10 mouse cellular contexts compared by ENCODE assay signal in genomic region chr2:179200495-179200894, GRCm38 (mm10).
A peak's percentile ranks its signal among the peaks of the same experiment; 100 is the strongest.
DNase-seq lines count a peak whose midpoint lies in the region; ATAC-seq lines count a peak whose summit lies in the region.
"Had no signal": no experiment of that assay in that cellular context is flagged by ENCODE, and none has a peak within 500 bp of the region (broad histone marks: within the 10 kb centered on the region; RNA-seq: fewer than 3 reads in every experiment).

No protein-coding gene starts in this region.

- H3K27ac ChIP-seq in intestine, embryonic 15.5 days: no peak overlapping the region
- H3K27ac ChIP-seq in intestine, embryonic 16.5 days (ENCODE audit: low read length): no peak overlapping the region
- no peak overlapping the region for H3K27ac ChIP-seq in liver, embryonic 11.5 days (ENCODE audit: low read depth, low read length)
- H3K27ac ChIP-seq in midbrain, embryonic 13.5 days: no peak overlapping the region
- H3K27ac ChIP-seq: macrophage; stomach, embryonic 15.5 days had no signal

- H3K27me3 ChIP-seq in intestine, embryonic 15.5 days (replicated peaks): no peaks in the 10 kb centered on the region
- H3K27me3 ChIP-seq in intestine, embryonic 16.5 days (replicated peaks; ENCODE audit: control insufficient read depth, insufficient read depth, low read length): no peaks in the 10 kb centered on the region
- H3K27me3 ChIP-seq in liver, embryonic 11.5 days (replicated peaks; ENCODE audit: control insufficient read depth, insufficient read depth, low read length): no peaks in the 10 kb centered on the region
- H3K27me3 ChIP-seq in midbrain, embryonic 13.5 days: 0 out of 2 replicates have a peak, but pooled peaks cover 4% of the 10 kb centered on the region
- H3K27me3 ChIP-seq: stomach, embryonic 15.5 days had no signal

- H3K4me1 ChIP-seq in intestine, embryonic 15.5 days (replicated peaks): no peaks in the 10 kb centered on the region
- no peaks in the 10 kb centered on the region for H3K4me1 ChIP-seq in intestine, embryonic 16.5 days (ENCODE audit: control insufficient read depth, insufficient read depth, low read length)
- H3K4me1 ChIP-seq in liver, embryonic 11.5 days (replicated peaks; ENCODE audit: control insufficient read depth, insufficient read depth, low read length): no peaks in the 10 kb centered on the region
- H3K4me1 ChIP-seq in midbrain, embryonic 13.5 days (replicated peaks): peaks cover 9% of the 10 kb centered on the region; the same call in 1 of the 2 replicates
- H3K4me1 ChIP-seq: stomach, embryonic 15.5 days had no signal

- H3K36me3 ChIP-seq in intestine, embryonic 15.5 days: no peaks in the 10 kb centered on the region
- no peaks in the 10 kb centered on the region for H3K36me3 ChIP-seq in intestine, embryonic 16.5 days (ENCODE audit: control insufficient read depth, insufficient read depth, low read length)
- no peaks in the 10 kb centered on the region for H3K36me3 ChIP-seq in liver, embryonic 11.5 days (ENCODE audit: control insufficient read depth, insufficient read depth, low read length)
- no peaks in the 10 kb centered on the region for H3K36me3 ChIP-seq in midbrain, embryonic 13.5 days
- H3K36me3 ChIP-seq: stomach, embryonic 15.5 days had no signal

- H3K9ac ChIP-seq in intestine, embryonic 15.5 days: no peak overlapping the region
- no peak overlapping the region for H3K9ac ChIP-seq in intestine, embryonic 16.5 days (ENCODE audit: low read depth, low read length)
- no peak overlapping the region for H3K9ac ChIP-seq in liver, embryonic 11.5 days (ENCODE audit: low read depth, low read length)
- H3K9ac ChIP-seq in midbrain, embryonic 13.5 days (replicated peaks): no peak overlapping the region
- H3K9ac ChIP-seq: stomach, embryonic 15.5 days had no signal

- H3K9me3 ChIP-seq in intestine, embryonic 15.5 days: no peaks in the 10 kb centered on the region
- no peaks in the 10 kb centered on the region for H3K9me3 ChIP-seq in intestine, embryonic 16.5 days (ENCODE audit: control insufficient read depth, low read length)
- no peaks in the 10 kb centered on the region for H3K9me3 ChIP-seq in liver, embryonic 11.5 days (ENCODE audit: control insufficient read depth, low read length)
- H3K9me3 ChIP-seq in midbrain, embryonic 13.5 days: no peaks in the 10 kb centered on the region
- H3K9me3 ChIP-seq: stomach, embryonic 15.5 days had no signal

- H3K4me2 ChIP-seq in intestine, embryonic 15.5 days (replicated peaks): no peak overlapping the region
- H3K4me2 ChIP-seq in intestine, embryonic 16.5 days (ENCODE audit: low read depth, low read length): no peak overlapping the region
- no peak overlapping the region for H3K4me2 ChIP-seq in liver, embryonic 11.5 days
- no peak overlapping the region for H3K4me2 ChIP-seq in midbrain, embryonic 13.5 days (replicated peaks)
- H3K4me2 ChIP-seq: stomach, embryonic 15.5 days had no signal

- peak; percentile 64 for DNase-seq in Muller cell, postnatal 12 days (ENCODE audit: inconsistent ontology term)
- DNase-seq in embryo, embryonic 10.5 days (ENCODE audit: low spot score): peak; percentile 81
- DNase-seq in liver, embryonic 11.5 days (ENCODE audit: low spot score): peak; percentile 74
- DNase-seq in spleen, adult 18-20 months: no peak
- DNase-seq in urinary bladder, postnatal 25 days (ENCODE audit: low spot score): no peak

- peak; percentile 49 for ATAC-seq in intestine, embryonic 15.5 days
- ATAC-seq in intestine, embryonic 16.5 days: no peak
- ATAC-seq in liver, embryonic 11.5 days (replicated peaks; ENCODE audit: low FRiP score): peak; percentile 41; the same call in 1 of the 2 replicates
- ATAC-seq in midbrain, embryonic 13.5 days: no peak

- 4% methylated on average over 6 of the region's 6 CpGs for WGBS in intestine, embryonic 15.5 days
- 2% methylated on average over 6 of the region's 6 CpGs for WGBS in intestine, embryonic 16.5 days
- WGBS in liver, embryonic 11.5 days: 6% methylated on average over 6 of the region's 6 CpGs
- WGBS in midbrain, embryonic 13.5 days: 7% methylated on average over 6 of the region's 6 CpGs

- no peak overlapping the region for H3K4me3 ChIP-seq in intestine, embryonic 15.5 days (replicated peaks)
- H3K4me3 ChIP-seq in intestine, embryonic 16.5 days (ENCODE audit: low read length): no peak overlapping the region
- no peak overlapping the region for H3K4me3 ChIP-seq in liver, embryonic 11.5 days (ENCODE audit: low read depth, low read length)
- H3K4me3 ChIP-seq in midbrain, embryonic 13.5 days (replicated peaks): no peak overlapping the region
- H3K4me3 ChIP-seq: stomach, embryonic 15.5 days had no signal

Comparison
In these comparisons a context has a peak if more than half of its experiments do, and no peak if none do; other contexts are left out.
1. ATAC-seq: peak in intestine, embryonic 15.5 days (single experiment) and liver, embryonic 11.5 days (single experiment); none in intestine, embryonic 16.5 days (single experiment) and midbrain, embryonic 13.5 days (single experiment).
2. DNase-seq: peak in Muller cell, postnatal 12 days (single experiment), embryo, embryonic 10.5 days (single experiment) and liver, embryonic 11.5 days (single experiment); none in spleen, adult 18-20 months (0 of 2) and urinary bladder, postnatal 25 days (single experiment).